In the genomic region with DNA sequence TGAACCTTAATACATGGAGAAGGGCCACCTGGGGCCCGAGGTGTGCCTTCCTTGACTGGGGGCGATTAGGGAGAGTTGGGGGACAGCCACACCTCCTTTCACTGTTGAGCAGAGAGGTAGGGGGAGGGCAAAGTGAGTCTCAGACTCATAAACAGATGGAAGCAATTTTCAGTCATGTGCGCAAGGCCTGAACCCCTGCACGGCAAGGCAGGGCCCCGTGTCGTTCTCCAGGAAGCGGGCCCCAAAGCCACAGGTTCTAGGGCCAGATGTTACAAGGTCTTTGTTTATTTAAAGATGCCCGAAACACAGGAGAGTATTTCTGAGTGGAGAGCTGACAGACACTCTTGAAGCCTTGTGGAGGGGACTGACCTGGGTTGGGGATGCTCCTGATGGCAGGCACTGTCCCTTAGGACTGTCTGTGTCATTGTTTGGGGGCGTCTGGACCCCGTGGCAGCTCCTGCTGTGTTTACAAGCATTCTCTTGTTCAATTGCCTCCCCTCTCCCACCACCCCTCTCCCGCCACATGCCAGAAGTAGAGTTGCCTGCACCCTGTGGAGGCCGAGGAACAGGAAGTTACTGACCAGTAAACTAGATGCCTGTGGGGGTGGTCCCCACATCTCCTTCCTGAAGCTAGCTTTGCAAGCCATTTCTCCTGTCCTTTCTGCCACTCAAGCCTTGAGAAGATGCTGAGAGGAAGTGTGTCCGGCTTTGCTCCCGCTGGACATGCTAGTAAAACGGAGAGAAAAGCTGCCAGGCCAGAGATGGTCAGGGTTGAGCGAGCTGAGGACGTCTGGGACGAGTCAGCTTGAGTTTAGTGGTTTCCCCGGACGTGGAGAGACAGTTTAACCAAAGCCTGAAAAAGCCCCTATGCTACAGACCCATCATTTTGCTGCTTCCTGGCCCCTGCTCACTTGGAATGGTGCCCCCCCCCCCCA, we compare ENCODE assay signal across 9 mouse cellular contexts.
DNase-seq lines count a peak whose midpoint lies in the region; ATAC-seq and TF ChIP-seq lines count a peak whose summit lies in the region.
"Had no signal": no experiment of that assay in that cellular context is flagged by ENCODE, and none has a peak within 500 bp of the region (broad histone marks: within the 10 kb centered on the region; RNA-seq: fewer than 3 reads in every experiment).

No protein-coding gene starts in this region.

- DNase-seq in heart, adult 11 months, result no peak
- DNase-seq in midbrain, postnatal 0 days (ENCODE audit: low spot score), result no peak
- no peak for DNase-seq in urinary bladder, postnatal 10 days (ENCODE audit: low spot score)
- no peak for DNase-seq in right cerebral cortex, postnatal 36 days (ENCODE audit: low spot score in 2 of 2)
- no peak for DNase-seq in gastrocnemius, adult 8-10 months (ENCODE audit: low spot score in 2 of 2)

- H3K36me3 ChIP-seq in heart, embryonic 12.5 days, result peaks cover 35% of the 10 kb centered on the region
- H3K36me3 ChIP-seq in hindbrain, embryonic 13.5 days, result peaks cover 36% of the 10 kb centered on the region
- peaks cover 37% of the 10 kb centered on the region for H3K36me3 ChIP-seq in midbrain, postnatal 0 days (ENCODE audit: insufficient read depth, low read length)

- H3K4me2 ChIP-seq in heart, embryonic 12.5 days, result no peak overlapping the region
- H3K4me2 ChIP-seq in hindbrain, embryonic 13.5 days, result no peak overlapping the region
- H3K4me2 ChIP-seq in midbrain, postnatal 0 days (ENCODE audit: low read depth, low read length, poor library complexity, severe bottlenecking), result no peak overlapping the region

- TF ChIP-seq CTCF in midbrain, postnatal 0 days (IDR thresholded peaks at IDR 0.05), result no peak

- peak overlapping the region; percentile 48; the same call in 1 of the 2 replicates for H3K27ac ChIP-seq in heart, embryonic 12.5 days (ENCODE audit: poor library complexity, severe bottlenecking)
- peak overlapping the region; percentile 85 for H3K27ac ChIP-seq in hindbrain, embryonic 13.5 days
- peak overlapping the region; percentile 44; the same call in 1 of the 2 replicates for H3K27ac ChIP-seq in midbrain, postnatal 0 days (ENCODE audit: low read depth, low read length)
- H3K27ac ChIP-seq: liver, embryonic 14.5 days had no signal

- H3K27me3 ChIP-seq in heart, embryonic 12.5 days (replicated peaks), result no peaks in the 10 kb centered on the region
- H3K27me3 ChIP-seq in hindbrain, embryonic 13.5 days, result no peaks in the 10 kb centered on the region
- H3K27me3 ChIP-seq in midbrain, postnatal 0 days (ENCODE audit: insufficient read depth, low read length), result no peaks in the 10 kb centered on the region

- H3K4me3 ChIP-seq in heart, embryonic 12.5 days, result no peak overlapping the region
- no peak overlapping the region for H3K4me3 ChIP-seq in hindbrain, embryonic 13.5 days
- no peak overlapping the region for H3K4me3 ChIP-seq in midbrain, postnatal 0 days (ENCODE audit: low read depth, low read length)

- H3K4me1 ChIP-seq in heart, embryonic 12.5 days (replicated peaks), result peaks cover 62% of the 10 kb centered on the region
- peaks cover 62% of the 10 kb centered on the region for H3K4me1 ChIP-seq in hindbrain, embryonic 13.5 days (replicated peaks)
- peaks cover 14% of the 10 kb centered on the region for H3K4me1 ChIP-seq in midbrain, postnatal 0 days (ENCODE audit: insufficient read depth, low read length)

- no peaks in the 10 kb centered on the region for H3K9me3 ChIP-seq in heart, embryonic 12.5 days (replicated peaks)
- no peaks in the 10 kb centered on the region for H3K9me3 ChIP-seq in hindbrain, embryonic 13.5 days
- no peaks in the 10 kb centered on the region for H3K9me3 ChIP-seq in midbrain, postnatal 0 days (ENCODE audit: low read length)

- peak overlapping the region; percentile 36; the same call in 1 of the 2 replicates for H3K9ac ChIP-seq in heart, embryonic 12.5 days
- H3K9ac ChIP-seq in hindbrain, embryonic 13.5 days, result peak overlapping the region; percentile 40; the same call in 1 of the 2 replicates
- H3K9ac ChIP-seq in midbrain, postnatal 0 days (replicated peaks; ENCODE audit: low read length, poor library complexity, severe bottlenecking), result no peak overlapping the region
- H3K9ac ChIP-seq: liver, embryonic 14.5 days had no signal

- ATAC-seq in heart, embryonic 12.5 days (ENCODE audit: insufficient number of reproducible peaks, low FRiP score), result no peak
- ATAC-seq in CD4-positive, CD25-positive, alpha-beta regulatory T cell, adult 4 months, result peak; percentile 79
- ATAC-seq in hindbrain, embryonic 13.5 days (ENCODE audit: low FRiP score), result no peak
- no peak for ATAC-seq in midbrain, postnatal 0 days (ENCODE audit: low FRiP score)

- whole genome bisulfite sequencing in heart, embryonic 12.5 days, result 44% methylated on average over 20 of the region's 20 CpGs
- WGBS in hindbrain, embryonic 13.5 days, result 41% methylated on average over 20 of the region's 20 CpGs
- 44% methylated on average over 20 of the region's 20 CpGs for WGBS in midbrain, postnatal 0 days
